Mouse (Mus musculus) urinary bladder, postnatal 0 days (tissue): ENCODE data around the gene Nqo2. TPM values are rescaled to one million over a fixed set of nuclear protein-coding genes. Genes with fewer than 3 reads are reported as not detected.

ENCODE experiments used
- polyA plus RNA-seq: library from polyadenylated mRNA; unstranded; fragments of >200 nt; fragmentation: Nextera tagmentation; extraction: Ambion mirVana; gene quantifications from 2 replicates; pipeline ENCODE4 v1.2.1, GENCODE M21; 2015

The Nqo2 gene
- 14.8 and 18.7 TPM in 2 replicates for polyA plus RNA-seq

GRCm38 (mm10) chr13:33964206-33965046, at the start of gene Nqo2:
Gene Nqo2 (plus strand): TSS chr13:33964687.

GRCm38 (mm10) chr13:34002058-34003006, 37.8 kb downstream of the Nqo2 start, which contains the start of the genes Ripk1 and Serpinb6a:
Gene Ripk1 (plus strand): TSS chr13:34002363.
Gene Serpinb6a (minus strand): TSS chr13:34002794.

GRCm38 (mm10) chr13:34037172-34038055, 72.9 kb downstream of the Nqo2 start, which contains the start of gene Bphl:
Gene Bphl (plus strand): TSS chr13:34037597.

Other genes starting within 250 kb of the Nqo2 start
- not detected in 2 replicates for gene Serpinb6e, start 121.3 kb upstream of the Nqo2 start, polyA plus RNA-seq
- gene Serpinb6c, start 59.0 kb upstream of the Nqo2 start, polyA plus RNA-seq: 0.10 and 0.19 TPM in 2 replicates
- gene Ripk1, start 37.7 kb downstream of the Nqo2 start, polyA plus RNA-seq: 14.4 and 15.3 TPM in 2 replicates
- gene Serpinb6a, start 38.1 kb downstream of the Nqo2 start, polyA plus RNA-seq: 114 and 117 TPM in 2 replicates
- gene Bphl, start 72.9 kb downstream of the Nqo2 start, polyA plus RNA-seq: 33.6 and 33.7 TPM in 2 replicates
- gene Tubb2a, start 113.3 kb downstream of the Nqo2 start, polyA plus RNA-seq: 116 and 139 TPM in 2 replicates
- 4.8 and 7.6 TPM in 2 replicates for gene Tubb2b, start 165.8 kb downstream of the Nqo2 start, polyA plus RNA-seq
- 46.4 and 47.9 TPM in 2 replicates for gene Psmg4, start 198.3 kb downstream of the Nqo2 start, polyA plus RNA-seq